Mouse (Mus musculus) lung, embryonic 16.5 days (tissue): ENCODE data around the gene Raly. TPM values are rescaled to one million over a fixed set of nuclear protein-coding genes. Genes with fewer than 3 reads are reported as not detected.

ENCODE experiments used
- ATAC-seq: fragments of 200-750 bp; cut with Nextera tagmentation; 2 replicates; pipeline ENCODE4 v1.8.0; 2017; ENCODE audit warnings: low read depth, mild to moderate bottlenecking, moderate library complexity
- H3K27ac ChIP-seq: fragments of 300-500 bp; sonication (generic); 2 replicates; pipeline ENCODE4 v1.5.1; 2014; ENCODE audit warnings: mild to moderate bottlenecking, control low read depth, low read length
- H3K27me3 ChIP-seq: fragments of 300-500 bp; sonication (generic); 2 replicates; pipeline ENCODE4 v1.6.1; 2014; ENCODE audit warnings: low read depth, low read length, mixed read lengths; ENCODE audit not compliant: control insufficient read depth, insufficient read depth
- H3K36me3 ChIP-seq: fragments of 300-500 bp; sonication (generic); 2 replicates; pipeline ENCODE4 v1.6.1; 2014; ENCODE audit warnings: low read length; ENCODE audit not compliant: control insufficient read depth, insufficient read depth
- H3K4me1 ChIP-seq: fragments of 300-500 bp; sonication (generic); replicated peaks from 2 replicates; pipeline ENCODE4 v1.6.1; 2014; ENCODE audit warnings: low read length, mixed read lengths; ENCODE audit not compliant: control insufficient read depth, insufficient read depth
- H3K4me2 ChIP-seq: fragments of 300-500 bp; sonication (generic); 2 replicates; pipeline ENCODE4 v1.6.1; 2014; ENCODE audit warnings: low read depth, low read length, control low read depth
- H3K4me3 ChIP-seq: fragments of 300-500 bp; sonication (generic); 2 replicates; pipeline ENCODE4 v1.5.1; 2014; ENCODE audit warnings: mild to moderate bottlenecking, low read length, control low read depth
- H3K9ac ChIP-seq: fragments of 300-500 bp; sonication (generic); 2 replicates; pipeline ENCODE4 v1.6.1; 2014; ENCODE audit warnings: low read length, control low read depth
- H3K9me3 ChIP-seq: fragments of 300-500 bp; sonication (generic); 2 replicates; pipeline ENCODE4 v1.6.1; 2016; ENCODE audit warnings: low read length; ENCODE audit not compliant: control insufficient read depth
- WGBS: fragments of 180-500 bp; shearing (Covaris S2); extraction: QIAGEN DNeasy Blood & Tissue Kit; methylation state at CpG from one replicate; pipeline ENCODE4 v1.1.7; 2014; 5-methylcytosine and 5-hydroxymethylcytosine counted together
- polyA plus RNA-seq: library from polyadenylated mRNA; unstranded; fragments of >200 nt; fragmentation: Nextera tagmentation; extraction: Ambion mirVana; gene quantifications from 2 replicates; pipeline ENCODE4 v1.2.1, GENCODE M21; 2015

The Raly gene
- polyA plus RNA-seq, 1 experiment from 2014 or later, result 43.4 TPM

- 83% methylated on average over 5 of the region's 5 CpGs for WGBS
- H3K27ac ChIP-seq, result no peak overlapping the region
- ATAC-seq, result no peak
Observed at GRCm38 (mm10) chr2:154757691-154758090, 33.2 kb upstream of the Raly start.

GRCm38 (mm10) chr2:154758454-154758853 is 32.4 kb upstream of the Raly start:
- Histone ChIP-seq H3K4me1 (peaks cover 3% of the 10 kb centered on the region; the same call in 1 of the 2 replicates), H3K36me3 (no peaks in the 10 kb centered on the region), H3K27me3 (no peaks in the 10 kb centered on the region), H3K4me3 (no peak overlapping the region), H3K9me3 (no peaks in the 10 kb centered on the region), H3K27ac (no peak overlapping the region), H3K9ac (no peak overlapping the region), H3K4me2 (no peak overlapping the region)
- no peak for ATAC-seq
- 79% methylated on average over 1 of the region's 1 CpGs for WGBS

More at GRCm38 (mm10) chr2:154757691-154758090, 33.2 kb upstream of the Raly start:
- Histone ChIP-seq H3K4me2 (no peak overlapping the region), H3K9ac (no peak overlapping the region), H3K9me3 (no peaks in the 10 kb centered on the region), H3K27me3 (no peaks in the 10 kb centered on the region), H3K36me3 (no peaks in the 10 kb centered on the region), H3K4me3 (no peak overlapping the region), H3K4me1 (no peaks in the 10 kb centered on the region)

GRCm38 (mm10) chr2:154763226-154763625 is 27.7 kb upstream of the Raly start:
- H3K27me3 ChIP-seq, result no peaks in the 10 kb centered on the region
- no peak overlapping the region for H3K27ac ChIP-seq
- H3K36me3 ChIP-seq, result no peaks in the 10 kb centered on the region
- H3K9me3 ChIP-seq, result no peaks in the 10 kb centered on the region
- H3K9ac ChIP-seq, result no peak overlapping the region
- 63% methylated on average over 3 of the region's 3 CpGs for WGBS
- peaks cover 13% of the 10 kb centered on the region for H3K4me1 ChIP-seq
- no peak overlapping the region for H3K4me3 ChIP-seq
- ATAC-seq, result no peak
- H3K4me2 ChIP-seq, result no peak overlapping the region

- no peak overlapping the region for H3K4me2 ChIP-seq
Observed at GRCm38 (mm10) chr2:154764828-154765497, 25.9 kb upstream of the Raly start.

GRCm38 (mm10) chr2:154765554-154766008 is 25.3 kb upstream of the Raly start:
- Histone ChIP-seq H3K9me3 (no peaks in the 10 kb centered on the region), H3K4me2 (0 out of 2 replicates have a peak overlapping the region, but pooled peaks have one; percentile 14), H3K9ac (no peak overlapping the region), H3K4me3 (no peak overlapping the region), H3K4me1 (peaks cover 13% of the 10 kb centered on the region), H3K27me3 (no peaks in the 10 kb centered on the region), H3K27ac (no peak overlapping the region), H3K36me3 (no peaks in the 10 kb centered on the region)
- peak; percentile 88 for ATAC-seq
- 36% methylated on average over 8 of the region's 8 CpGs for WGBS

More at GRCm38 (mm10) chr2:154764828-154765497, 25.9 kb upstream of the Raly start:
- Histone ChIP-seq H3K27me3 (no peaks in the 10 kb centered on the region), H3K27ac (0 out of 2 replicates have a peak overlapping the region, but pooled peaks have one; percentile 31), H3K9ac (no peak overlapping the region), H3K9me3 (no peaks in the 10 kb centered on the region), H3K4me1 (peaks cover 13% of the 10 kb centered on the region), H3K4me3 (no peak overlapping the region), H3K36me3 (no peaks in the 10 kb centered on the region)
- 67% methylated on average over 8 of the region's 9 CpGs for WGBS
- ATAC-seq, result peak; percentile 29; the same call in 1 of the 2 replicates

- Histone ChIP-seq H3K4me2 (no peak overlapping the region), H3K4me3 (no peak overlapping the region), H3K4me1 (peaks cover 13% of the 10 kb centered on the region), H3K27ac (no peak overlapping the region), H3K9me3 (no peaks in the 10 kb centered on the region), H3K36me3 (no peaks in the 10 kb centered on the region), H3K27me3 (no peaks in the 10 kb centered on the region), H3K9ac (no peak overlapping the region)
- 84% methylated on average over 6 of the region's 6 CpGs for WGBS
- ATAC-seq, result no peak
Observed at GRCm38 (mm10) chr2:154767051-154767450, 23.8 kb upstream of the Raly start.

GRCm38 (mm10) chr2:154769930-154770329 is 21.0 kb upstream of the Raly start, which contains the start of gene Gm14214:
Gene Gm14214, minus strand, starts transcription at chr2:154770030.
- H3K9me3 ChIP-seq, result no peaks in the 10 kb centered on the region
- no peaks in the 10 kb centered on the region for H3K27me3 ChIP-seq
- ATAC-seq, result no peak
- H3K4me3 ChIP-seq, result no peak within 1 kb of the TSS
- no peaks in the 10 kb centered on the region for H3K36me3 ChIP-seq
- peaks cover 6% of the 10 kb centered on the region for H3K4me1 ChIP-seq
- H3K4me2 ChIP-seq, result no peak within 1 kb of the TSS
- H3K27ac ChIP-seq, result no peak within 1 kb of the TSS
- H3K9ac ChIP-seq, result no peak within 1 kb of the TSS

GRCm38 (mm10) chr2:154771604-154772003 is 19.3 kb upstream of the Raly start:
- Histone ChIP-seq H3K27ac (no peak overlapping the region), H3K4me3 (no peak overlapping the region), H3K27me3 (no peaks in the 10 kb centered on the region), H3K36me3 (no peaks in the 10 kb centered on the region), H3K4me1 (no peaks in the 10 kb centered on the region), H3K9ac (no peak overlapping the region), H3K9me3 (no peaks in the 10 kb centered on the region), H3K4me2 (no peak overlapping the region)
- no peak for ATAC-seq
- 71% methylated on average over 8 of the region's 8 CpGs for WGBS

GRCm38 (mm10) chr2:154774032-154774431 is 16.9 kb upstream of the Raly start:
- no peaks in the 10 kb centered on the region for H3K9me3 ChIP-seq
- ATAC-seq, result no peak
- H3K4me1 ChIP-seq, result no peaks in the 10 kb centered on the region
- H3K4me3 ChIP-seq, result no peak overlapping the region
- no peaks in the 10 kb centered on the region for H3K36me3 ChIP-seq
- H3K27me3 ChIP-seq, result no peaks in the 10 kb centered on the region
- H3K4me2 ChIP-seq, result no peak overlapping the region
- no peak overlapping the region for H3K9ac ChIP-seq
- H3K27ac ChIP-seq, result no peak overlapping the region
- 77% methylated on average over 1 of the region's 1 CpGs for WGBS
